Mouse (Mus musculus): ENCODE measurements around the gene L2hgdh.

GRCm38 (mm10) chr12:69723376-69723775 is 1.3 kb downstream of the L2hgdh start:
- no peak for TF ChIP-seq CTCF (IDR thresholded peaks at IDR 0.05; ENCODE audit: low read depth)
- TF ChIP-seq EP300 (IDR thresholded peaks at IDR 0.05; ENCODE audit: low read depth): no peak

Measured in heart, postnatal 0 days (tissue).